Mouse (Mus musculus): Measurements from ENCODE around the gene Nfkbib. TPM values are rescaled to one million over a fixed set of nuclear protein-coding genes. Genes with fewer than 3 reads are reported as not detected.

Nfkbib gene
- polyA plus RNA-seq, 1 experiment = 32.1 TPM

DNA sequence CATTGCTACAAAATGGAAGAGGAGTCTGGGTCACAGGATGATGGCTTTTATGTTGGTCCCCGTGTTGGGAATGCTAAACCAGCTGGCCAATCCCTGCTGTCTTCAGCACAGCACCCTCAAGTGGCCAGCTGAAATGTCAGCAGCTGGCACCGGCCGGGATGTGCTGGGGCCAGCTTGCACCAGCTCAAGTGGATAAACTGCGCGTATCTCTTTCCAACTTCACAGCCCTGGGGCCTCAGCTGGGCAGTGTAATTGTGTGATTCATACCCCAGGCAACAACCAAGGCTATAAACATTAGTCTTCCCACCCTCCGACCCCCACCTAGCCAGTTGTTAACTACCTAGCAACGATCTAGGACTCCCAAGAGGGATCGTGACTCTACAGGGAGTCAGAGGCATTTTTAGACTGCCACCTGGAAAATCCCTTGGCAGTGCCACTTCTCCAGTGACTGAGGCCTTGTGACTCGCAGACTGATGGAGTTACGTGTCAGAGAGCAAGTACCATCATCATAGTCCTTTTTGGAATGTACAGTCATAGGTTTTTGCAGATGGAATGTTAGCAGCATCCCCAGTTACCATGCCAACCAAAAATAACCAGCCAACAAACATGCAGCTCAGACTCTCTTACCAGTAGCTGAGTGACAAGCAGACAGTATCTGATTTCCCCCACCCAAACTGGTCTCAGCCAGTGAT is 39.5 kb downstream of the Nfkbib start:
- TF ChIP-seq POLR2A (IDR thresholded peaks at IDR 0.05; ENCODE audit: borderline replicate concordance, low read depth, low read length) (no peak), CTCF (IDR thresholded peaks at IDR 0.05; ENCODE audit: low read depth, low read length) (0 out of 2 replicates have a peak, but pooled peaks have one; percentile 21)
- Histone ChIP-seq H3K4me3 (ENCODE audit: insufficient read depth, low read length) (no peak overlapping the region), H3K27ac (ENCODE audit: insufficient read depth, low read depth, low read length) (no peak overlapping the region), H3K4me1 (ENCODE audit: control insufficient read depth, insufficient read depth, low read length) (peaks cover under 1% of the 10 kb centered on the region; the same call in 1 of the 2 replicates)

DNA sequence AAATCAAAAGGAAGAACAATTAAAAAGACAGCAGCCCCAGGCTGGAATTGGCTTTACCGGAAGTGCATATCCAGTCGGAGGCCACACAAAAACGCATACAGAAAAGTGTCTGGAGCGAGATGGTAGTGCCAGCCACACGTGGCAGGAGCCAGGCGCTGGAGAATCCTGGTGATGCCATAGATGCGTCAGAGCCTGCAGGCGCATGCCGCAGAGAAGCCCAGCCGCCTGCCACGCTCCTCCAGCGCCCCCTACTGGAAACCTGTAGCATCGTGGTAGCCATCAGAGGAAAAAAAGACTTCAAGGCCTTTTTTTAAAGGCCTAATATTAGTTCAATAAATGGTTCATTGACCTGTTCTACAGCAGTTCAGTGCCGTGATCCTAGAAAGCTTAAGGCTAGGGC is 40.7 kb downstream of the Nfkbib start:
- Histone ChIP-seq H3K27ac (ENCODE audit: insufficient read depth, low read depth, low read length) (no peak overlapping the region), H3K4me1 (ENCODE audit: control insufficient read depth, insufficient read depth, low read length) (no peaks in the 10 kb centered on the region), H3K4me3 (ENCODE audit: insufficient read depth, low read length) (no peak overlapping the region)
- TF ChIP-seq POLR2A (IDR thresholded peaks at IDR 0.05; ENCODE audit: borderline replicate concordance, low read depth, low read length) = no peak
- peak; percentile 92 for TF ChIP-seq CTCF (IDR thresholded peaks at IDR 0.05; ENCODE audit: low read depth, low read length)

DNA sequence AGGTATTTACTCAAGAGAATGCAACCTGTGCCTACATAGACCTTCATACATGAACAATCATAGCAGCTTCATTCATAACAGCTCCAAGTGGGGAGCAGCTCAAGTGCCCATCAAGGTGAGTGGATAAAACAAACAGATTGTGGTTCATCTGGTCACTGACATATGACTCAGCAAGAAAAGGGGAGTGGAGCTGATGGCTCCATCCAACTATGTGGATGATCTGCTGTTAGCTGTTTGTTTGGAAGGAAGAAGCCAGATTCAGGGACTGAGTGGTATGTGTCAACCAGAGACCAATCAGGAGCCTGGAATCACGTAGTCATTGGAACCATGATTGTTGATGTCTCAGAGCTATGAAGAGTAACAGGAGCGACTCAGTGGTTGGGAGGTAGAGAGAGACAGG is 42.7 kb downstream of the Nfkbib start:
- Histone ChIP-seq H3K4me3 (ENCODE audit: insufficient read depth, low read length) (no peak overlapping the region), H3K4me1 (ENCODE audit: control insufficient read depth, insufficient read depth, low read length) (no peaks in the 10 kb centered on the region), H3K27ac (ENCODE audit: insufficient read depth, low read depth, low read length) (no peak overlapping the region)
- no peak for TF ChIP-seq POLR2A (IDR thresholded peaks at IDR 0.05; ENCODE audit: borderline replicate concordance, low read depth, low read length)
- TF ChIP-seq CTCF (IDR thresholded peaks at IDR 0.05; ENCODE audit: low read depth, low read length) = no peak

DNA sequence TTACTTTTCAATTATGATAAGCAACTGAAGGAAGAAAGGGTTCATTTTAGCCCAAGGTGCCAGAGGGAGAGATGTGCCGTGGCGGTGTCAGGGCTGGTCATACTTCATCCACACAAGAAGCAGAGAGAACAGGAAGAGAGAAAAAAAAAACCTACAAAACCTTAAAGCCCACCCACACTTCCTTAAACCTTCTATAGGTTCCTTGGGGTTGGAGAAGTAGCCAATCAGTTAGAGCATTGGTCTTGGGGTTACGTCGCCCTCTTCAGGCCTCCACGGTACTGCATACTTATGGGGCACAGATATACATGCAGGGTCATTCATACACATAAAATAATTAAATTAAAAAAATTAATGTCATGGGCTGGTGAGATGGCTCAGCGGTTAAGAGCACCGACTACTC is 45.2 kb downstream of the Nfkbib start:
- Histone ChIP-seq H3K4me1 (ENCODE audit: control insufficient read depth, insufficient read depth, low read length) (no peaks in the 10 kb centered on the region), H3K4me3 (ENCODE audit: insufficient read depth, low read length) (no peak overlapping the region), H3K27ac (ENCODE audit: insufficient read depth, low read depth, low read length) (no peak overlapping the region)
- TF ChIP-seq POLR2A (IDR thresholded peaks at IDR 0.05; ENCODE audit: borderline replicate concordance, low read depth, low read length) = no peak
- no peak for TF ChIP-seq CTCF (IDR thresholded peaks at IDR 0.05; ENCODE audit: low read depth, low read length)

DNA sequence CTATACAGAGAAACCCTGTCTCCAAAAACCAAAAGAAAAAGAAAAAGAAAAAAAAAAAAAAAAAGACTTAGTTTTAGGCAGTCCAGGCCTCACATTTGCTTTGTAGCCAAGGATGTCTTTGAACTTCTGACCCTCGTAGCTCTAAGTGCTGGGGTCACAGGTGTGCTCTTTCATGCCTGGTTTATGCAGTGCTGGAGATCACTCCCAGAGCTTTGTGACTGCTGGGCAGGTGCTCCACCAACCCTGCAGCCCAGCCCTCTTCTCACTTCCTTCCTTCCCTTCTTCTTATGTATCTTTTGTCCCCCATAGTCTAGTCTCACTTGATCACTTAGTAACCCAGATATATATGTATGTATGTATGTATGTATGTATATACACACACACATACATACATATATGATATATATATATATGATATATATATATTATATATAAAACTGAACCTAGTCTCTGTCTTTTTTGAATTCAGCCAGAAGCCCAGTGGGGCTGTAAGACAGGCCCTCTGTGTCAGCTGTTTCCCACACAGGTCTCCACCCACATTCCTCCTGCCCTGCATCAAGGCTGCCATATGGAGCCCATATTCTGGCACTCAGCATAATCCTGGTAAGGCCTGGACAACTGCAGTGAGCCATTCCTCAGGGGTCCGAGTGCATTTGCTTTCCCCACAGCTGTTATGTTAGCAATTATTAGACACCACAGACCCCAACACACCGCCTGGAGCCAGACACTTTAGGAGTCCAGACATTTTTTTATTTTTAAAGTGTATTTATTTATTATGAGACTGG is 46.4 kb downstream of the Nfkbib start:
- Histone ChIP-seq H3K4me3 (ENCODE audit: insufficient read depth, low read length) (no peak overlapping the region), H3K4me1 (ENCODE audit: control insufficient read depth, insufficient read depth, low read length) (no peaks in the 10 kb centered on the region), H3K27ac (ENCODE audit: insufficient read depth, low read depth, low read length) (no peak overlapping the region)
- TF ChIP-seq POLR2A (IDR thresholded peaks at IDR 0.05; ENCODE audit: borderline replicate concordance, low read depth, low read length) (no peak), CTCF (IDR thresholded peaks at IDR 0.05; ENCODE audit: low read depth, low read length) (no peak)

DNA sequence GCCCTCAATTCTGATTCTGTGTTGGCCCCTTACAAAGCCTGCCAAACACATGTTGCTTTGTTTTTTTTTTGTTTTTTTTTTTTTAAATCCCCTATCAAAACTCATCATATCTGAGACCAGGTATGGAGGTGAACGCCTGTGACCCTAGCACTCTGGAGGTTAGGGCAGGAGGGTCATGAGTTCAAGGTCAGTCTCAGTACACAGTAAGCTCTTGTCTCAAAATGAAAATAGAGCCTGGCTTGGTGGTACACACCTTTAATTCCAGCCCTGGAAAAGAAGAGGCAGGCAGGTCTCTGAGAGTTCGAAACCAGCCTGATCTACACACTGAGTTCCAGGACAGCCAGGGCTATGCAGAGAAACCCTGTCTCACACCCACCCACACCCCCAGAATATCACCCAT is 47.7 kb downstream of the Nfkbib start:
- TF ChIP-seq POLR2A (IDR thresholded peaks at IDR 0.05; ENCODE audit: borderline replicate concordance, low read depth, low read length) (no peak), CTCF (IDR thresholded peaks at IDR 0.05; ENCODE audit: low read depth, low read length) (no peak)
- Histone ChIP-seq H3K4me3 (ENCODE audit: insufficient read depth, low read length) (no peak overlapping the region), H3K4me1 (ENCODE audit: control insufficient read depth, insufficient read depth, low read length) (no peaks in the 10 kb centered on the region), H3K27ac (ENCODE audit: insufficient read depth, low read depth, low read length) (no peak overlapping the region)

DNA sequence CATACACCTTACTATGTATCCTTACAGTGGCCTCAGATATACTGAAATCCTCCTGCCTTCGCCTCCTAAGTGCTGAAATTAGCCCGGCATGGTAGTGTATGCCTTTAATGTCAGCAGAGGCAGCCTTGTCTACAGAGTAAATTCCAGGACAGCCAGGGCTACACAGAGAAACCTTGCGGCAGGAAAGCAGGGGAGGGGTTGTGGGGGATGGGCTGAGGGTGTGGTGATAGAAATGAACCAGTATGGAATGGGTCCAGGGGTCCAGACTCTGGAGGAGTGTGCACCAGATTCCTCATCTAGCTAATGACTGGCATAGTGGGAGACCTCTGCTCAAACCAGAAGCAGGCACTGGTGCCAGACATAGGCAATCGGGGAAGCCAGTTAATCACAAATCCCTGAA is 48.2 kb downstream of the Nfkbib start:
- no peak overlapping the region for H3K4me3 ChIP-seq (ENCODE audit: insufficient read depth, low read length)
- no peaks in the 10 kb centered on the region for H3K4me1 ChIP-seq (ENCODE audit: control insufficient read depth, insufficient read depth, low read length)
- no peak for TF ChIP-seq POLR2A (IDR thresholded peaks at IDR 0.05; ENCODE audit: borderline replicate concordance, low read depth, low read length)
- TF ChIP-seq CTCF (IDR thresholded peaks at IDR 0.05; ENCODE audit: low read depth, low read length) = no peak

DNA sequence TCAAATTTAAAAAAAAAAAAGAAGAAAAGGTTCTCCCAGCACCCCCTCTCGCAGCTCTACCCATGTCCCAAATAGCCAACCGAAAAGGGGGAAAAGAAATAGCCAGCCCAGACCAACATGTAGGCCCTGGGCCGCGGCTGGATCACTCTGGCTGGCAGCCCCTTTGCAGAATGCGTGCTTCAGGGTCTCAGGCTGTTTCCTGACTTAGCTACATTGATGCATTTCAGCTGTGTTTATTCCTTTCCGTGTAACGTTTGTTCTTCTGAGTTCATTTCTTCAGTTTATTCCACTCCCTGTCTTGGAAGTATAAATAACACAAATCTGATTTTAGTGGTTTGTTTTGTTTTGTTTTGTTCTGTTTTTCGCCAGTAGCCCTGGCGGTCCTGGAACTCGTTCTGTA is 49.6 kb downstream of the Nfkbib start:
- Histone ChIP-seq H3K27ac (ENCODE audit: insufficient read depth, low read depth, low read length) (no peak overlapping the region), H3K4me3 (ENCODE audit: insufficient read depth, low read length) (no peak overlapping the region), H3K4me1 (ENCODE audit: control insufficient read depth, insufficient read depth, low read length) (no peaks in the 10 kb centered on the region)
- TF ChIP-seq CTCF (IDR thresholded peaks at IDR 0.05; ENCODE audit: low read depth, low read length) (no peak), POLR2A (IDR thresholded peaks at IDR 0.05; ENCODE audit: borderline replicate concordance, low read depth, low read length) (no peak)

More for the DNA sequence above, 48.2 kb downstream of the Nfkbib start:
- no peak overlapping the region for H3K27ac ChIP-seq (ENCODE audit: insufficient read depth, low read depth, low read length)

DNA sequence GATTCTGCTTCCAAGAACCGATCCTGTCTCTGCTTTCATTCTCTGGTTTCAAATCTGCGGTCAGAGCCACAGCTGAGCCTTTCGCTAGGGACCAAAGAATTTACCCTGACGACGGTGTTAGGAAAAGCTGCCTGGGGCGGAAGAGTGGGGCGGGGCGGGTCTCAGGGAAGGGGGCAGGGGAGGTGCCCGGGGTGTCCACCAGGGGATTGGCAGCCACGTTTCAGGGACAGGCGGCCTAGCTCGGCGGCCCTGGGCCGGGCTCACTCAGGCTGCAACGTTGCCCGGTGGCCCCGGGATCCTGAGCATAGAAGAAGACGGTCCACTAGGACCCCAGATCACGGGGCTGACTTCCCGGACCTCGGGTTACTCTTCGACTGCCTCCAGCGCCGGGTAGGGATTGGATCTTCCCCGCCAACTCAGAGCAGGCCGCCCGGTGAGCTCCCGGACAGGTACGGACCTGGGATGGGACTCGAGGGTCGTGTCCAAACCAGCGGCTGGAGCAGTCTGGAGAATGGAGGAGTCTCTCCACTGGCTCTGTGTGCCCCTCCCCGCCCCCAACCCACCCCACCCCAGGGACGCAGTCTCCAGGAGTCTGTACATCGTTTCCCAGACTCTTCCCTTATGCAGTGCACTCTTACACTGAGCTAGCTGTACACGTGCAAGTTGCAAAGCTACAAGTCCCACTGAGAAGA is 50.6 kb downstream of the Nfkbib start, which contains the start of gene Fbxo17:
TSS of gene Fbxo17 (plus strand) at position 215 of the 692 bp plus-strand sequence.
- H3K27ac ChIP-seq (ENCODE audit: insufficient read depth, low read depth, low read length) = no peak within 1 kb of the TSS
- peak within 1 kb of the TSS; percentile 57 for H3K4me3 ChIP-seq (ENCODE audit: insufficient read depth, low read length)
- no peaks in the 10 kb centered on the region for H3K4me1 ChIP-seq (ENCODE audit: control insufficient read depth, insufficient read depth, low read length)
- TF ChIP-seq CTCF (IDR thresholded peaks at IDR 0.05; ENCODE audit: low read depth, low read length) = no peak
- no peak for TF ChIP-seq POLR2A (IDR thresholded peaks at IDR 0.05; ENCODE audit: borderline replicate concordance, low read depth, low read length)
